Mouse (Mus musculus): Measurements from ENCODE around the gene Fgfrl1. TPM values are rescaled to one million over a fixed set of nuclear protein-coding genes. Genes with fewer than 3 reads are reported as not detected.

Gene Fgfrl1
- total and polyA plus RNA-seq, 2 experiments from 2014 or later: 9.2 to 40.5 TPM

- H3K9me3 ChIP-seq (replicated peaks; ENCODE audit: control insufficient read depth, low read length): no peaks in the 10 kb centered on the region
- H3K36me3 ChIP-seq (replicated peaks; ENCODE audit: control insufficient read depth, insufficient read depth, low read length): no peaks in the 10 kb centered on the region
- no peak overlapping the region for H3K4me3 ChIP-seq (ENCODE audit: low read depth, low read length)
- no peak overlapping the region for H3K27ac ChIP-seq (ENCODE audit: low read depth)
- 69% methylated on average over 5 of the region's 6 CpGs for WGBS
- H3K4me1 ChIP-seq (ENCODE audit: control insufficient read depth, insufficient read depth): no peaks in the 10 kb centered on the region
- no peak for DNase-seq (ENCODE audit: low spot score)
- no peak for ATAC-seq (ENCODE audit: insufficient read depth, low read depth)
- TF ChIP-seq CTCF (IDR thresholded peaks at IDR 0.05; ENCODE audit: low read depth): no peak
- no peak for TF ChIP-seq EP300 (IDR thresholded peaks at IDR 0.05; ENCODE audit: low read depth)
- H3K9ac ChIP-seq (replicated peaks; ENCODE audit: low read depth, low read length): no peak overlapping the region
- H3K27me3 ChIP-seq (ENCODE audit: control insufficient read depth, insufficient read depth, low read length): no peaks in the 10 kb centered on the region
- no peak overlapping the region for H3K4me2 ChIP-seq (ENCODE audit: low read depth, low read length)
Observed at GRCm38 (mm10) chr5:108711968-108712367, 19.8 kb downstream of the Fgfrl1 start.

DNA sequence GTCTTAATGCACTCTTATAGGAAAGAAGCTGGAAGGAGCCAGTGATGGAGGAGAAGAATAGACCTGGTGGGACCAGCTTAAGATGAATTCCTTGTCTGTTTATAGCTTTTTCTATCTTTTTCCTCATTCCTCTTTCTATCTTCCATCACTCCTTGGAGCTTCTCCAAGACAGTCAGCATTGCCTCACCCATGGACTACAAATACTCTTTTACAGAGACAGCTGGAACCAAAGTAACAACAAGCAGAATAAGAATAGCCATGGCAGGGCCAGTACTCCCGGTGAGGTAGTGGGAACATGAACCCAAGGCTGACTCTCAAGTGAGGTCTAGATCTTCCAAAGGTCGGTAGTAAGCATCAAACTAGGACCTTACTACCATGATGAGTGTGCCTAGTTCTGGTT is 20.9 kb downstream of the Fgfrl1 start:
- no peaks in the 10 kb centered on the region for H3K9me3 ChIP-seq (replicated peaks; ENCODE audit: control insufficient read depth, low read length)
- no peak for TF ChIP-seq CTCF (IDR thresholded peaks at IDR 0.05; ENCODE audit: low read depth)
- TF ChIP-seq EP300 (IDR thresholded peaks at IDR 0.05; ENCODE audit: low read depth): no peak
- no peaks in the 10 kb centered on the region for H3K27me3 ChIP-seq (ENCODE audit: control insufficient read depth, insufficient read depth, low read length)
- H3K4me2 ChIP-seq (ENCODE audit: low read depth, low read length): no peak overlapping the region
- 76% methylated on average over 2 of the region's 2 CpGs for WGBS
- H3K27ac ChIP-seq (ENCODE audit: low read depth): no peak overlapping the region
- H3K4me1 ChIP-seq (ENCODE audit: control insufficient read depth, insufficient read depth): no peaks in the 10 kb centered on the region
- no peak overlapping the region for H3K9ac ChIP-seq (replicated peaks; ENCODE audit: low read depth, low read length)
- DNase-seq (ENCODE audit: low spot score) (no peak), ATAC-seq (ENCODE audit: insufficient read depth, low read depth) (no peak)
- H3K36me3 ChIP-seq (replicated peaks; ENCODE audit: control insufficient read depth, insufficient read depth, low read length): no peaks in the 10 kb centered on the region
- H3K4me3 ChIP-seq (ENCODE audit: low read depth, low read length): no peak overlapping the region

DNA sequence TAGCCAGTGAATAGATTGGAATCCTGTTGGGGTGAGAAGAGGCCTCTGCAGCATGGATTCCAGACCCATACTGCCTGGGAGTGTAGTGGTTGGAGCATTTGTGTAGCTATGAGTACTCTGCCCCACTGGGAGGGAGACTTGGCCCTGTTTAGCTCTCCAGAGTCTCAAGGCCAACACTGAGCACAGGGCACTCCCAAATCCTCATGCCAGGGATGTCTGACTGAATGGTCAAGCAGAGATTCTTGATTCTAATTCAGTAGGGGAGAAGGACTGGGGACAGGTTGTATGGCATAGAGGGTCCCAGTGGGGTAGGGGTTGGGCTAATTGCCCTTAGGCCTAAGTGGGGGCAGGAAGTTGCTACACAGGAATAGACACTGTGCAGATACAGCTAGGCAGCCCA is 21.5 kb downstream of the Fgfrl1 start:
- no peak for TF ChIP-seq CTCF (IDR thresholded peaks at IDR 0.05; ENCODE audit: low read depth)
- TF ChIP-seq EP300 (IDR thresholded peaks at IDR 0.05; ENCODE audit: low read depth): no peak
- H3K4me3 ChIP-seq (ENCODE audit: low read depth, low read length): no peak overlapping the region

GRCm38 (mm10) chr5:108714149-108714548 is 22.0 kb downstream of the Fgfrl1 start:
- DNase-seq (ENCODE audit: low spot score): no peak
- 0 out of 2 replicates have a peak, but pooled peaks have one; percentile 32 for ATAC-seq (ENCODE audit: insufficient read depth, low read depth)

More for the DNA sequence above, 21.5 kb downstream of the Fgfrl1 start:
- Histone ChIP-seq H3K27ac (ENCODE audit: low read depth) (no peak overlapping the region), H3K9me3 (replicated peaks; ENCODE audit: control insufficient read depth, low read length) (no peaks in the 10 kb centered on the region), H3K27me3 (ENCODE audit: control insufficient read depth, insufficient read depth, low read length) (no peaks in the 10 kb centered on the region), H3K36me3 (replicated peaks; ENCODE audit: control insufficient read depth, insufficient read depth, low read length) (no peaks in the 10 kb centered on the region), H3K4me1 (ENCODE audit: control insufficient read depth, insufficient read depth) (no peaks in the 10 kb centered on the region), H3K9ac (replicated peaks; ENCODE audit: low read depth, low read length) (no peak overlapping the region), H3K4me2 (ENCODE audit: low read depth, low read length) (no peak overlapping the region)
- ATAC-seq (ENCODE audit: insufficient read depth, low read depth) (no peak), DNase-seq (ENCODE audit: low spot score) (no peak)

DNA sequence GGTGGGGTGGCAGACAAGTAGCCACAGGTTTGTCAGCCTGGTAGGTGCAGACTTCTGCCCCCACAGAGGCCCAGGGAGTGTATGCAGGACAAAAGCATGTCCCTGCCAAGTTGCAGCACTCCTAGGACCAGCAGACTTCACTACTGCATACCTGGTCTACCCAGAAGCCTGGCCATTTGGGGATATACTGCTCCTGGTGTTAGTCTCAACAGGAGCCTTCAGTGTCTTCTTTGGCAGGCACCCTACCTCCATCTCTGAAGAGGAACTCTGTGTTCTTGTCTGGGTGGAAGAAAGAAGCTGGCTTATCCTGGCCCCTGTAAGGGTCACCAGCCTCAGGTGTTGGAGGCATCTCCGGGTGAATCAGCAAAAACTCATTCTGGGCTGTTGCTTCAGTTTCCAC is 23.8 kb downstream of the Fgfrl1 start:
- Histone ChIP-seq H3K36me3 (replicated peaks; ENCODE audit: control insufficient read depth, insufficient read depth, low read length) (no peaks in the 10 kb centered on the region), H3K27me3 (ENCODE audit: control insufficient read depth, insufficient read depth, low read length) (no peaks in the 10 kb centered on the region), H3K27ac (ENCODE audit: low read depth) (no peak overlapping the region), H3K9ac (replicated peaks; ENCODE audit: low read depth, low read length) (no peak overlapping the region), H3K4me1 (ENCODE audit: control insufficient read depth, insufficient read depth) (no peaks in the 10 kb centered on the region), H3K9me3 (replicated peaks; ENCODE audit: control insufficient read depth, low read length) (no peaks in the 10 kb centered on the region), H3K4me2 (ENCODE audit: low read depth, low read length) (no peak overlapping the region), H3K4me3 (ENCODE audit: low read depth, low read length) (no peak overlapping the region)
- 48% methylated on average over 1 of the region's 1 CpGs for WGBS
- TF ChIP-seq EP300 (IDR thresholded peaks at IDR 0.05; ENCODE audit: low read depth) (no peak), CTCF (IDR thresholded peaks at IDR 0.05; ENCODE audit: low read depth) (no peak)
- no peak for ATAC-seq (ENCODE audit: insufficient read depth, low read depth)
- DNase-seq (ENCODE audit: low spot score): no peak

More at GRCm38 (mm10) chr5:108714149-108714548, 22.0 kb downstream of the Fgfrl1 start:
- Histone ChIP-seq H3K9me3 (replicated peaks; ENCODE audit: control insufficient read depth, low read length) (no peaks in the 10 kb centered on the region), H3K27me3 (ENCODE audit: control insufficient read depth, insufficient read depth, low read length) (no peaks in the 10 kb centered on the region), H3K4me3 (ENCODE audit: low read depth, low read length) (no peak overlapping the region), H3K4me2 (ENCODE audit: low read depth, low read length) (no peak overlapping the region), H3K36me3 (replicated peaks; ENCODE audit: control insufficient read depth, insufficient read depth, low read length) (no peaks in the 10 kb centered on the region), H3K4me1 (ENCODE audit: control insufficient read depth, insufficient read depth) (no peaks in the 10 kb centered on the region), H3K9ac (replicated peaks; ENCODE audit: low read depth, low read length) (no peak overlapping the region), H3K27ac (ENCODE audit: low read depth) (no peak overlapping the region)
- WGBS: 47% methylated on average over 6 of the region's 6 CpGs
- TF ChIP-seq CTCF (IDR thresholded peaks at IDR 0.05; ENCODE audit: low read depth) (no peak), EP300 (IDR thresholded peaks at IDR 0.05; ENCODE audit: low read depth) (no peak)

- Histone ChIP-seq H3K4me2 (ENCODE audit: low read depth, low read length) (no peak overlapping the region), H3K9ac (replicated peaks; ENCODE audit: low read depth, low read length) (no peak overlapping the region), H3K27me3 (ENCODE audit: control insufficient read depth, insufficient read depth, low read length) (no peaks in the 10 kb centered on the region), H3K4me1 (ENCODE audit: control insufficient read depth, insufficient read depth) (no peaks in the 10 kb centered on the region), H3K36me3 (replicated peaks; ENCODE audit: control insufficient read depth, insufficient read depth, low read length) (no peaks in the 10 kb centered on the region), H3K27ac (ENCODE audit: low read depth) (no peak overlapping the region), H3K4me3 (ENCODE audit: low read depth, low read length) (no peak overlapping the region), H3K9me3 (replicated peaks; ENCODE audit: control insufficient read depth, low read length) (no peaks in the 10 kb centered on the region)
- DNase-seq (ENCODE audit: low spot score) (no peak), ATAC-seq (ENCODE audit: insufficient read depth, low read depth) (no peak)
- WGBS: 53% methylated on average over 4 of the region's 4 CpGs
- TF ChIP-seq CTCF (IDR thresholded peaks at IDR 0.05; ENCODE audit: low read depth) (no peak), EP300 (IDR thresholded peaks at IDR 0.05; ENCODE audit: low read depth) (no peak)
Observed at GRCm38 (mm10) chr5:108718051-108718450, 25.9 kb downstream of the Fgfrl1 start.

Measured in heart, postnatal 0 days (tissue).